Mouse (Mus musculus): Measurements from ENCODE around the gene Gm42906. TPM values are rescaled to one million over a fixed set of nuclear protein-coding genes. Genes with fewer than 3 reads are reported as not detected.

Gm42906 gene
- total RNA-seq, 2 experiments from 2014 or later, result not detected

DNA sequence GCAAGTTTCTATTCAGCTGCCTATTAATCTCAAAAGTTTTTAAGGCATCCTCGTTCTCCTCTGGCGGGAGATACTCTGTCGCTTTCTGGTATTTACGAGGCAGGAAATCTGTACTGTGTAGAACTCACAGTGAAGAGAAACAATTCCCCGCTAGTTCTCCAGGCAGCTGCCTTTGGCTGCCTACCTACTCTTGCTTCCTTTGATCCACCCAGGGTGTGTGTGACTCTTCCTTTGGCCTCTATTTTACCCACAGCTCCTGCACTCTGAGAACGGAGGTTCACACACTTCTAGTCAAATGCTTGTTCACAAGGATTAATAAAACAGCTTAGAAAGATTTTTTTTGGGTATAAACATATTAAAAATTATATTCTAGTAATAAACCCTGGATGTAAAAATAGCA is 338.8 kb downstream of the Gm42906 start:
- no peak for DNase-seq (ENCODE audit: extremely low spot score in 1 of 2, low spot score in 1 of 2)

- DNase-seq (ENCODE audit: extremely low spot score in 1 of 2, low spot score in 1 of 2), result no peak
These were observed 341.3 kb downstream of the Gm42906 start for GRCm38 (mm10) chr5:151086425-151087202.

DNA sequence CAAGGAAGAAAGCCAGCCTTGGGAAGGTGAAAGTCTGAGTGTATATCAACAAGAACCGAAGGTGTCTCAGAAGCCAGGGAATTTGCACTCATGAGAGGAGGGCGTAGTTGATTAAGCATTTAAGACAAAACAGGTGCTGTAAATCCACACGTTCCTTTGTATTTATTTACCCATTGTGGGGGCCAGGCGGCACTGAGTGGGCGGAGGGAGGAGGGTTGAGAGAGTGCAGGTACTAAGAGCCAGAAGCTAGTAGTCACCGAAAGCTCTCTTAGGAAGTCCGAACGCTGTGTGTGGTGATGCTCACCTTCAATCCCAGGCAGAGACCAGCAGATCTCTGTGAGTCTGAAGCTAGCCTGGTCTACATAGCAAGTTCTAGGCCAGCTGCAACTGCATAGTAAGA is 342.2 kb downstream of the Gm42906 start:
- no peak for DNase-seq (ENCODE audit: extremely low spot score in 1 of 2, low spot score in 1 of 2)

GRCm38 (mm10) chr5:151080276-151080675 is 347.7 kb downstream of the Gm42906 start:
- no peak for DNase-seq (ENCODE audit: extremely low spot score in 1 of 2, low spot score in 1 of 2)

- DNase-seq (ENCODE audit: extremely low spot score in 1 of 2, low spot score in 1 of 2), result no peak
These were observed 350.0 kb downstream of the Gm42906 start for GRCm38 (mm10) chr5:151077953-151078352.

GRCm38 (mm10) chr5:151076917-151077316 is 351.0 kb downstream of the Gm42906 start:
- DNase-seq (ENCODE audit: extremely low spot score in 1 of 2, low spot score in 1 of 2), result no peak

DNA sequence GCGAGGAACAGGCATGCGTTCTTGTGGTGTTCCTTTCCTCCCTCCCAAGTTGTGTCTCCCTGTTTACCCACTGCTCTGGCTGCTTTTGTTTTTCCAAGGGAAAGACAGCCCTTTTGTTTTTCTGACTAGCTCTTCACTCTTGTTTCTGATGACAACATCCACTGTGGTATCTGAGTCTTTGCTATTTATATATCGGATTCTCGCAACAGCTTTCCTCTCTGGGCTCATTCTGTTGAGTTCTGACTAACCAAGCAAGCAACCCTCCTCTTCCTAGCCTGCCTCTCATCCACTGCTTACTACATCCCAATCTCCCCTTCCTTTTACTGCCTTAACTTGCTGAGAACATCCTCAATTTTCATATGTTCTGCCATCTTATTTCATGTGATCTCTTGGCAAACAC is 353.7 kb downstream of the Gm42906 start:
- DNase-seq (ENCODE audit: extremely low spot score in 1 of 2, low spot score in 1 of 2), result no peak

DNA sequence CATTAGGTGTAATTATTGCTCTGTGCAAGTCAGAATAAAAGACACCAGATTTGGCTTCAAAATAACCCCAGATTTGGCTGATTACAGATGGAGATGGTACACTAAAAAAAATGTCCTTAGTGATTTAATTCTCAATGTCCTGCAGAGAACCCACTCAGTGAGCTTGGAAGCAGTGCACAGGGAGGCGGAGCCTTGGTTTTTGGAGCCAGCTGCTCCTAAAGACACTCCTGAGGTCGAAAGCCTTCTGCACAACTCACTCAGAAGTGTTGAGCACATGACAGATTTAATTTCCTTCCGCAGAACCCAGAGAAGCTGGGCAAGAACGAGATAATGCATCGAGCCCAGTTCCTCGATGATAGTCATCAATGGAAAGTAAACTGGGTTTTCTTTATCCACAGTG is 356.5 kb downstream of the Gm42906 start:
- no peak for DNase-seq (ENCODE audit: extremely low spot score in 1 of 2, low spot score in 1 of 2)

GRCm38 (mm10) chr5:151070896-151071295 is 357.1 kb downstream of the Gm42906 start:
- no peak for DNase-seq (ENCODE audit: extremely low spot score in 1 of 2, low spot score in 1 of 2)

DNA sequence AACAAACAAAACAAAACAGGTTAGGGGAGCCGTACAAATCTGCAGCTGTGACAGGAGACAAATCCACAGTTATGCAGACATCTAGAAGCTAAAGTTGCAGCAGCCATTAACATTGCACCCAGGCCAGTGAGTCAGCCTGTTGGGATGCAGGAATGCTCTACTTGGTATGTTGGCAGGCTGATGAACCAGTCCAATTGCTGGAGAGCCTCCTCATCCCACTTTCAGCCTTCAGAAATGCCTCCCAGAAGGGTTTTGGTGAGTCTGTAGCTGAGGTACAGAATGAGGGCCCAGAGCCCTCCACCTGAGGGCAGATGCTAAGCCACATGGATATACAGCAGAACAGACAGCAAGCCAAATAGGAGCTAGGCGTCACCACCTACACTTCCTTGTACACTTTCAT is 358.4 kb downstream of the Gm42906 start:
- DNase-seq (ENCODE audit: extremely low spot score in 1 of 2, low spot score in 1 of 2), result no peak

DNA sequence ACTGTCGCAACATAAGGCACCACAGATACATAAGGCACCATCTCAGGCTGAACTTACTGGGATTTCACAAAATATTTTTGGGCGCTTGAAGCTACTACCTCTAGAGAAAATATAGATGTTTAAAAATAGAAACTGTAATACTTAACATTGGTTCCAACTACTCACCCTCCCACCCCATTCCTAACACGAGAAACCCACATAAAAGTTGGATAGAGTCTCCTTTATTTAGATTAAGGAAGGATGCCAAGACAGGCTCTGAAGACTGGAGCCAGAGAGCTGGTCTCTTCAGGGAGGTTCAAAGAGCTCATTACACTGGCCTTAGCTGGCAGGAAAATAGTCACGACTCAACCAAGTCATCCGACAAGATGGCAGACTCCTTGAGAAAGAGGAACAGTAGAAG is 361.9 kb downstream of the Gm42906 start:
- DNase-seq (ENCODE audit: extremely low spot score in 1 of 2, low spot score in 1 of 2), result no peak

DNA sequence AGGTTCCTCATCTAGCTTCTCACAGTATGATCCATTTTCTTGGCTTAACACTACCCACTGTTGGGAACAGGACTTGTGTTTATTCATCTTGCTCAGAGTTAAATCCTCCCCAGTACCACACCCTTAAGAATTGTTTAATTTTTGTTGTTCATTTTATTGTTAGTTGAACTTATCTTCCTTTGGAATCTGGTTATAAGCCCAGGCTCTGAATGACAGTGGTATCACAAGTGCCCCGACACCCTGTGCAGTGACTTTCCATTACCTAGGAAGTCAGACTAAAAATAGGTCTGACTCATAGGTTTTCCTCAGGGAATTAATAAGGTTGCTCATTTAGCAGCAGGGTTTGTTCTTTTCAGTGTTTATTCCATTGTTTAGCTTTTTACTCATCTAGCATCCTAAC is 362.7 kb downstream of the Gm42906 start:
- no peak for DNase-seq (ENCODE audit: extremely low spot score in 1 of 2, low spot score in 1 of 2)

DNA sequence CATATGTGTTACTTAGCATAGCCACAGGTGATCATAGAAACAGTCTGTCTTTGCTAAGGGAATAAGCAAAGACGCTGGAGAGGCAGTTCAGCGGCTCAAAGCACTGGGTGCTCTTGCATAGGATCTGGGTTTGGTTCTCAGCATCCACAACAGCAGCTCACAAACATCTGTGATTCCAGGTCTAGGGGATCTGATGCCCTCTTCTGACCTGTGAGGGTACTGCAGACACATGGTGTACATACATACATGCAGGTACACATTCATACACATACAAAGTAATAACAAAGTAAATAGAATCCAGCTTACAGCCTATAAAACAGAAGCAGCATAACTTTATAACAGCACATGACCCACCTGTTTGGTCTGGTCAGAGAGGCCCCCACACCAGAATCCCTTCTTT is 366.0 kb downstream of the Gm42906 start:
- DNase-seq (ENCODE audit: extremely low spot score in 1 of 2, low spot score in 1 of 2), result no peak

GRCm38 (mm10) chr5:151060476-151060875 is 367.5 kb downstream of the Gm42906 start:
- DNase-seq (ENCODE audit: extremely low spot score in 1 of 2, low spot score in 1 of 2), result no peak

- no peak for DNase-seq (ENCODE audit: extremely low spot score in 1 of 2, low spot score in 1 of 2)
These were observed 368.2 kb downstream of the Gm42906 start for GRCm38 (mm10) chr5:151059772-151060171.

- no peak for DNase-seq (ENCODE audit: extremely low spot score in 1 of 2, low spot score in 1 of 2)
These were observed 368.6 kb downstream of the Gm42906 start for GRCm38 (mm10) chr5:151059352-151059751.

DNA sequence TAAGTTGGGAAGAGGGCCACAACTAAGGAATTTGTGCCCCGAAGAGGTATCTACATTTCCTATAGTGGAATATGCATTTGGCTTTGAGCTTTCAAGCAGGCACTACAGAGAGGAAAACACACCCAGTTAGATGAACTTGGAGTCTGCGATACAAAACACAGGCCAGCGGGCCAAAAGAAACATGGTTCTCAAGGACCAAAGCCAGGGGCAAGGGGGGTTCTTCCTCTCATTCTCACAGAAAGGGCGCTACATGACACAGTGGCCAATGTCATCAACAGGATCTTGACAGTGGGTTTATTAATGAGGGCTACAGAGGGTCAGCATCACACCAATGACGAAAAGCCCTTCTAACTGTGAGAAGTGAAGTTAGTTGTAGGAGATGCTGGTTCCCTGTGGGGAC is 370.2 kb downstream of the Gm42906 start:
- no peak for DNase-seq (ENCODE audit: extremely low spot score in 1 of 2, low spot score in 1 of 2)

GRCm38 (mm10) chr5:151056920-151057294 is 371.1 kb downstream of the Gm42906 start:
- DNase-seq (ENCODE audit: extremely low spot score in 1 of 2, low spot score in 1 of 2), result no peak

DNA sequence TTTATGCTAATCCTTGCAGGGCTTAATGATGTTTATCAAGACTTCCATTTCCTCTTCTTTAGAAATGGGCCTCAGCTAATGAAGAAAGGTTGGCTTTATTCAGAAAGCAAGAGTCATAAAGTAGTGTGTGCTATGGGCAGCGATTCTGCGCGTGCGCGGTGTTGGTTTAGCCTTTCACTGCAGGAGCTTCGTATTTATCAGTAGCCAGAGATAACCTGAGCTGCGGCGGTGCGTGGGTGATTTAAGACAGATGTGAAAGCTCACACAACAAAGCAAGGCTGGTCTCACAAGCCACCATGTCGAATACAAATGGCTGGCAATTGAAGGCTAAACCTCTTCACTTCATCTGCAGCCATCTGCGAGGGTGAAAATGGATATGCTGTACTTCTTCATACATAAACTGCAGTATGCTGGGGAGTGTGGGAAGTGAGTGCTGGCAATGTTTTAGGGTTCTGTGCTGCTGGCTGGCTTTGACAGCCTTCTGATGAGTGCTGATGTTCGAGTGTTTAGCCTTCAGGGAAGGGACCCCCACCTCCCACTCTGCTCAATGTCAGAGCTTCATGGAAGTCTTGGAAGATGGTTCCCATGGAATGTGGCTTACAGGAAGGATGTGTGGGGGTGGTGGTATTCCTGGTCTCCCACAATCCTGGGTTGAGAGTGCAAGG is 371.6 kb downstream of the Gm42906 start:
- DNase-seq (ENCODE audit: extremely low spot score in 1 of 2, low spot score in 1 of 2), result no peak

GRCm38 (mm10) chr5:151055426-151056090 is 372.4 kb downstream of the Gm42906 start:
- no peak for DNase-seq (ENCODE audit: extremely low spot score in 1 of 2, low spot score in 1 of 2)

GRCm38 (mm10) chr5:151054743-151055114 is 373.2 kb downstream of the Gm42906 start:
- no peak for DNase-seq (ENCODE audit: extremely low spot score in 1 of 2, low spot score in 1 of 2)

Measured in layer of hippocampus, postnatal 25 days (tissue).